ENCODE assay signal across 21 mouse cellular contexts in the genomic region with DNA sequence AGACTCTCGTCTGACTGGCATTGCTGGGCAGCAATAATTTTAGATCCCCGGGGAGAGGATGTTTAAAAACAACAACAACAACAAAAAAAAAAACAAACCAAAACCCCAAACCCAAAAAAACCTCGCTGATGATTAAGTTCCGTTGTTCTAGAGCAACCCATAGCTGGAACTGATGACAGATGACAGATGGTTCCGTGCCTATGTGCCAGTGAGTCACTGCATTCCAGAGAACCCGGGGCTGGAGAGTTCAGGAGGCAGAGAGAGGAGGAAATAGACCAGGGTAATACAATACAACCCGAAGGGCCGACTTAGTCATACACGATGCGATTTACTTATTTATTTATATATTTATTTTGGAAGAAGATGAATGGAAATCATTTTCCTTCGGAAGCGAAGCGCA. TPM values are rescaled to one million over a fixed set of nuclear protein-coding genes. Genes with fewer than 3 reads are reported as not detected.
DNase-seq lines count a peak whose midpoint lies in the region; ATAC-seq lines count a peak whose summit lies in the region.
"Had no signal": no experiment of that assay in that cellular context is flagged by ENCODE, and none has a peak within 500 bp of the region (broad histone marks: within the 10 kb centered on the region; RNA-seq: fewer than 3 reads in every experiment).

No protein-coding gene starts in this region.

- peak; percentile 16 for DNase-seq in testis, postnatal 10 days (ENCODE audit: low spot score)
- no peak for DNase-seq in testis, postnatal 14 days (ENCODE audit: low spot score)
- DNase-seq in 3T3-L1 (ENCODE audit: low read depth, low spot score) (peak; percentile 49), NIH3T3 (ENCODE audit: low read depth) (peak; percentile 14)
- DNase-seq in frontal cortex, postnatal 14 days (ENCODE audit: low spot score in 2 of 2), result no peak
- no peak for DNase-seq in cerebellum, postnatal 10 days
- DNase-seq: adrenal gland, adult 8-10 months; adrenal gland, postnatal 14 days; adrenal gland, postnatal 36 days; cerebellum, adult 11 months; cerebellum, adult 18-20 months; cerebellum, adult 8-10 months; cerebellum, adult 9-11 months; cerebellum, postnatal 25 days had no signal

- ATAC-seq in CD4-positive, CD25-positive, alpha-beta regulatory T cell, adult 4 months, result no peak
- ATAC-seq: activated CD4-positive, CD25-positive, alpha-beta regulatory T cell, adult 4 months; forebrain, embryonic 14.5 days; forebrain, embryonic 16.5 days; Patski had no signal

RNA-seq across cellular contexts. Expression of a gene that starts 22.0 kb away (rescaled TPM):
- polyA plus RNA-seq in CD4-positive, CD25-positive, alpha-beta regulatory T cell, adult 4 months (2017; shearing (Covaris generic)), result 1 to 10 TPM; 5.2 TPM
- polyA plus RNA-seq: erythroblast, embryonic 14.5 days; G1E had no signal

RNA-seq across cellular contexts. Expression of a gene that starts 40.5 kb away (rescaled TPM):
- 10 to 100 TPM; 18.2 to 23.6 TPM for polyA plus RNA-seq in CD4-positive, CD25-positive, alpha-beta regulatory T cell, adult 4 months (2017; shearing (Covaris generic))

Comparison
In these comparisons a context has a peak if more than half of its experiments do, and no peak if none do; other contexts are left out.
1. DNase-seq: peak in testis, postnatal 10 days (single experiment), 3T3-L1 (single experiment) and NIH3T3 (single experiment); none in testis, postnatal 14 days (single experiment), frontal cortex, postnatal 14 days (0 of 2) and cerebellum, postnatal 10 days (0 of 2).